Mouse (Mus musculus) mouse embryonic stem cell (cell line): Measurements from ENCODE around the gene Hspa12a.

Experiments used
- in situ Hi-C, 2 experiments: fragments of 300-500 bp; cut with MboI; formaldehyde crosslinking; loops; 1 replicate in 1 of 2; 3 replicates in 1 of 2; pipeline ENCODE4 v1.14.3; 2019 to 2020; ENCODE audit warnings: low sequenced_read_pairs in 2 of 2, low pct_unique_long_range_greater_than_20kb in 1 of 2, mixed read lengths in 1 of 2; ENCODE audit not compliant: unreplicated experiment in 1 of 2

The Hspa12a gene

GRCm38 (mm10) chr19:58838706-58839105 is 104.7 kb downstream of the Hspa12a start:
- in situ Hi-C loops, result no loop called here

GRCm38 (mm10) chr19:58833639-58834180 is 109.7 kb downstream of the Hspa12a start:
- in situ Hi-C loops, result no loop called here

GRCm38 (mm10) chr19:58832988-58833387 is 110.5 kb downstream of the Hspa12a start:
- in situ Hi-C loops, result no loop called here

- in situ Hi-C loops, result no loop called here
These were observed 112.1 kb downstream of the Hspa12a start for GRCm38 (mm10) chr19:58831280-58831922.

- in situ Hi-C loops, result no loop called here
These were observed 113.3 kb downstream of the Hspa12a start for GRCm38 (mm10) chr19:58830182-58830581.

GRCm38 (mm10) chr19:58829575-58829974 is 113.9 kb downstream of the Hspa12a start:
- in situ Hi-C loops, result no loop called here

- in situ Hi-C loops, result no loop called here
These were observed 115.8 kb downstream of the Hspa12a start for GRCm38 (mm10) chr19:58827656-58828055.

- in situ Hi-C loops, result loop anchor here in 1 of 2 experiments (25.0 kb wide), 1 partner anchor 388 kb away; the partner anchor contains the start of gene Kcnk18
These were observed 119.1 kb downstream of the Hspa12a start for GRCm38 (mm10) chr19:58824316-58824715.

- in situ Hi-C loops, result loop anchor here in 1 of 2 experiments (25.0 kb wide), 1 partner anchor 389 kb away; the partner anchor contains the start of gene Kcnk18
These were observed 120.2 kb downstream of the Hspa12a start for GRCm38 (mm10) chr19:58823301-58823700.

GRCm38 (mm10) chr19:58822454-58823200 is 120.8 kb downstream of the Hspa12a start:
- in situ Hi-C loops, result loop anchor here in 1 of 2 experiments (25.0 kb wide), 1 partner anchor 390 kb away; the partner anchor contains the start of gene Kcnk18

GRCm38 (mm10) chr19:58818571-58819415 is 124.7 kb downstream of the Hspa12a start:
- in situ Hi-C loops, result loop anchor here in 1 of 2 experiments (25.0 kb wide), 1 partner anchor 394 kb away; the partner anchor contains the start of gene Kcnk18

GRCm38 (mm10) chr19:58817398-58817797 is 126.1 kb downstream of the Hspa12a start:
- in situ Hi-C loops, result loop anchor here in 1 of 2 experiments (25.0 kb wide), 1 partner anchor 395 kb away; the partner anchor contains the start of gene Kcnk18

- in situ Hi-C loops, result loop anchor here in 1 of 2 experiments (25.0 kb wide), 1 partner anchor 396 kb away; the partner anchor contains the start of gene Kcnk18
These were observed 126.9 kb downstream of the Hspa12a start for GRCm38 (mm10) chr19:58816453-58817041.

- in situ Hi-C loops, result loop anchor here in 1 of 2 experiments (25.0 kb wide), 1 partner anchor 397 kb away; the partner anchor contains the start of gene Kcnk18
These were observed 128.1 kb downstream of the Hspa12a start for GRCm38 (mm10) chr19:58815179-58815922.

- in situ Hi-C loops, result loop anchor here in 1 of 2 experiments (25.0 kb wide), 1 partner anchor 402 kb away; the partner anchor contains the start of gene Kcnk18
These were observed 132.9 kb downstream of the Hspa12a start for GRCm38 (mm10) chr19:58810536-58810935.

GRCm38 (mm10) chr19:58808864-58809263 is 134.6 kb downstream of the Hspa12a start:
- in situ Hi-C loops, result loop anchor here in 1 of 2 experiments (10.0 to 25.0 kb wide), 2 partner anchors 96 to 403 kb away; partner anchors contain the start of gene Kcnk18

GRCm38 (mm10) chr19:58806364-58806763 is 137.1 kb downstream of the Hspa12a start:
- in situ Hi-C loops, result loop anchor here in 1 of 2 experiments (10.0 to 25.0 kb wide), 2 partner anchors 98 to 406 kb away; partner anchors contain the start of gene Kcnk18
